Mouse (Mus musculus) right cerebral cortex, postnatal 25 days (tissue): ENCODE measurements around the gene Odr4.

Source experiments
- DNase-seq: peaks from one replicate; pipeline ENCODE4 v3.0.0; 2022

The Odr4 gene

DNA sequence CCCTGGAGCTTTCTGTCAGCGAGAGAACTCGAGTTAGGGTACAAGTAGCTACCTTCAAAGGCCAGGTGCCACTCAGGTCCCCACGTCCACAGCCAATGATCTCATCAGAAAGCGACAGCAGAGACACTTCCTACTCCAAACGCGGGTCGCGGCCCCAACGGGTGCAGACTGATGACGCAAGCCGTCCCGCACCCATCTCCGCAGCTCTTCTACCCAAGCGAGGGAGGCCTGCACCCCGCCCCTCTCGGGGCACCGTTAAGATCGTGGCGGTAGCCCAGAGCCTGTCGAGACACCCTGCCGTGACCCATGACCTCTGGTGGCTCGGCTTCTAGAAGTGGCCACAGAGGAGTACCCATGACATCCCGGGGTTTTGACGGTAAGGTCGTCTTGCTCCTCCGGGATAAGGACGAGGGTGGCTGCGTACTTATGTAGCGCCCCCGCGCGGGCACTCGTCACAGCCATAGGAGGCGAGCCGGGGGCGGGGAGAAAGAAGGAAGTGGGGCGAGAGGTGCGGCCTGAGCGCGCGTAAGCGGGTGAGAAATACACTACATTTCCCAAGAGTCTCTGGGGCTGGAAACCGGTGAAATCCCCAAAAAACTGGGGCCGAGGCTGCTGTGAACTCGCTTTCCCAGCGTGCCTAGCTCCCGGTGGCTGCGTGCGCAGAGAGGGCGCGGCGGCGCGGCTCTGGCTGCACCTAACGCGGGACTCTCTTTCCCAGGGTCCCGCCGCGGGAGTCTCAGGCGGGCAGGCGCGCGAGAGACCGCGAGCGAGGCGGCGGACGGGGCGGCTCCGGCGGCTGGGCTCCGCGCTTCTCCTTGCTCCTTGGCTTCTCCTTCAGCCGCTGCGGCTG is at the start of gene Odr4, which contains the start of gene Tpr:
TSS of gene Odr4 (minus strand) at position 443 of the 850 bp plus-strand sequence.
TSS of gene Tpr (plus strand) at position 201 of the 850 bp plus-strand sequence.
- DNase-seq = peak; percentile 99

DNA sequence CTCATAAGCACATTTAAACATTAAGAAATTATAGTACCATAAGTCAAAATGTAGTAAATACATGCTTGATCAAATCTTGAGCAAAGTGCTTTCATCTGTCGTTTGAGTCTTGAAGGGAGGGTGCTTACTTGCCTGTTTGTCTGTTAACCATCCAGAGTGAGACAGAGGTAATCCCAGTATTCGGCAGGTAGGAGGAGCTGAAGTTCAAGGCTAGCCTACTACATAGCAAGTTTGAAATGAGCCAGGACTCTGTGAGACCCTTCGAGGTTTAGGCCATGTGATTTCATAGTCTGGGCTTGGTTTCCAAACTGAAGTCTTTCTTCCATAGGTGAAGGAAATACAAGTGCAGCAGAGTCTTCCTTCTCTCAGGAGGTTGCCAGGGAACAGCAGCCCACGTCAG is 48.9 kb upstream of the Odr4 start:
- no peak for DNase-seq

DNA sequence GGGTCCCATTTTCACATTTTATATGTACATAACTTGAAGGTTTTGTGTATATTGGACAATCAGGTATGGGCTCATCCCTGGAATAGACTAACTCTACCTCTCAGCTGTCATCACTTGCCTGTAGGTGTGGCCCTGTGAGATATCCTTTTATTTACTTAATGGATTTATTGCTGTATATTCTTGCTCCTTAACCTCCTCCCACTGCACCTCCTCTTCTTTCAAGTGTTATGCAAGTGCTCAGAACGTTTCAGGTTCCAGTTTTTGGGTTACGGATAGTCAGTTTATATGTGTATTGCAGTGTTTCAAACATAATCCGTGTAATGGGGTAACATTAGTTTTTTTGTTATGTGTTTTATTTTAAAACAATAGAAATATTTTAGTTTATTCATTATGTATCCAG is 45.8 kb upstream of the Odr4 start:
- DNase-seq = no peak

DNA sequence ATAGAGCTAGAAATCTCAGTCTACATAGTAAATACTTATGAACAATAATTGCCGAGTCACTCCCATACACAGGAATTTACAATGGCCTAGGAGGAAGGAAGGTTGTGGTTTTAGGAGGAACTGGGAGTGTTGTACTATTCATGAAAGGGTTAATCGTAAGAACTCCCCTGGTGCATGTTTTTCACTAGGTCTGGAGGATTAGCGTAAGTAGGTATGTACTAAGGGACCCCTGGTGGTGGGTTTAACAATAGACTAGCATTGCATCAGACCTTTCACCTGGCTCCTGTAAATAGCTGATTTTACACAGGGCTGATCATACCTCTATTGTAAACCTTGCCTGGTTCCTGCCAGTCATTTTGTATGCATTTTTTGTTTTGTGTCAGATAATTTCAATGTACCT is 33.3 kb upstream of the Odr4 start:
- no peak for DNase-seq

DNA sequence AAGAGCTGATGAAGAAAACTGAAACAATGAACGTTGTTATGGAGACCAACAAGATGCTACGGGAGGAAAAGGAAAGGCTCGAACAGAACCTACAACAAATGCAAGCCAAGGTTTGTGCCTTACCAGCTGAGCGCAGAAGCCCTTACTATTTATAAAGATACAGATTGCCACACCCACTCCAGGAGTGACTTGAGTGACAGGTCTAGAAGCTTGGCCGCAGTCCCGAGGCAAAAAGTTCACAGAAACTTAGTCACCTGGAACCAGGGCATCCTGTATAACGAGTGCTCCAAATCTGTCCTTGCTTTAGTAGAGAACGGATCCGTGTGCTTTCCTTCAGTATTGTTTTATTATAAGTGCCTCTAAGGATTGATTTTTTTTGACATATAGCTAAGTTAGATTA is 32.8 kb upstream of the Odr4 start:
- DNase-seq = no peak

DNA sequence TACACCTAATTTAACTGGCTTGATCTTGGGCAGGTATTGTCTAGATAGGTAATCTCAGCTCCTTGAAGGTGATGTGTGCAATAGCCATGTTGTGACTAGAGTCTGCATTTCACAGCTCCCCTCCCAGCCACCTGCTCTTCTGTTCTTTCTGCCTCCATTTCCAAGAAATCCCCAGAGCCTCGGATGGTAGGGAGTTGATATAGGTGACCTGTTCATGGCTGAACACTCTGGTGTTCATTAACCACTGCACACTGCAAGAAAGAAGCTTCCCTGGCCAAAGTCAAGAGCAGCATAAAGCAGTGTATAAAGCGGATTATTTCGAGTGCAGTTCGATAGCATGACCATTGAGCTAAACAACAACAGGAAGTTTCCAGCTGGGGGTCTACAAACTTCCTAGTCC is 25.5 kb upstream of the Odr4 start:
- no peak for DNase-seq

DNA sequence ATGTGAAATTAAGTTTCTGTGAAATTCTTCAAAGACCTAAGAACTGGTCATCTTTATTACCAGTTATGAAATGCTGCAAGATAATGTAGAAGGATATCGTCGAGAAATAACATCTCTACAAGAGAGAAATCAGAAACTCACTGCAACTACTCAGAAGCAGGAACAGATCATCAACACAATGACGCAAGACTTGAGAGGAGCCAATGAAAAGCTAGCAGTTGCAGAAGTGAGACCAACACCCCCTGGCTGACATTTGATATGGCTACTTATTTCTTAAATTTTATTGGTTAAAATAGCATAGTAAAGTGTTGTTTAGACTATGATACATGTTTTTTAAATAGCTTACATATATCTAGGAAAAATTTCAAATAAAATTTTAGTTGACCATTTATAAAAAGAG is 23.1 kb upstream of the Odr4 start:
- DNase-seq = no peak

DNA sequence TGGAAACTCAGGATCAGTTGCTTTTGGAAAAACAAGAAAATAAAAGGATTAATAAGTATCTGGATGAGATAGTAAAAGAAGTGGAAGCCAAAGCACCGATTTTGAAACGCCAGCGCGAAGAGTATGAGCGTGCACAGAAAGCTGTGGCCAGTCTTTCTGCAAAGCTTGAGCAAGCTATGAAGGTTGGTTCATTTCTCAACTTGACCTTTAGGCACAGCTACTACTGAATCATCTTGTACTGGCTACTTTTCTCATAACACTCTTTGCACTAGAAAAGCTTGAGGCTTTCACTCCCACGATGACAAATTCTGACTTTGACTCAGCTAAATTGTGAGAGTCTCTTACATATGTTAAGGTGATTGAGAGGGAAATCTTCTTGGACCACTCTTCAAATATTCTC is 17.1 kb upstream of the Odr4 start:
- DNase-seq = no peak

DNA sequence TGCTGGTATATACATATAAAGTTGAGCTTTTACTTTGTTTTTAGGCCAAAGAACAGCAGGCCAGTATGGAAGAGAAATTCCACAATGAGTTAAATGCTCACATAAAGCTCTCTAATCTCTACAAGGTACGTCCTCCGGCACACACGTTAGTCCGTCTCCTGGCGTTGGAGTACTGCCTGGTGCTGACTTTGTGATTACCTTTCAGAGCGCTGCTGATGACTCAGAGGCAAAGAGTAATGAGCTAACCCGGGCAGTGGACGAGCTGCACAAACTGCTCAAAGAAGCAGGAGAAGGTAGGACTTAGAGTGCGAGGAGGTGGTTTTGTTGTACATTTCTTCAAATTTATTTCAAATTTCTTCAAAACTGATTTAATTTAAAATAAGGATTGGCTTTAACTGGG is 14.4 kb upstream of the Odr4 start:
- DNase-seq = no peak

DNA sequence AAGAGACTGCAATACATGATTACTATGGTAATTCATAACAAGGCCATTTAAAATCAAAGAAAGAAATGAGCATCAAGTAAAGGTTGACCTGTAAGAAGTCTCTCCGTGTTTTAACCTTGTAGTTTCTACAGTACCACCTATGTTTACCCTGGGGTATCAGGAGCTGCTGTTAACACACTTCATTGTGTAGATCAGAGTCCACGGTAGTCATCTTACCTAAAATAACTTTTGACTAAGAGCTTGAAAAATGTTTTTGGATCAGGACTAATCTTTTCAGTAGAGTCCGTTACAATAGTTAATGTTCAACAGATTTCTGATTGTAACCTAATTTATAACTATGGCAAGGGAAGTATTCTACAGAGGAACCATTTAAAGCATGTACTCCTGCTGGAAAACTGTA is 11.7 kb upstream of the Odr4 start:
- no peak for DNase-seq

DNA sequence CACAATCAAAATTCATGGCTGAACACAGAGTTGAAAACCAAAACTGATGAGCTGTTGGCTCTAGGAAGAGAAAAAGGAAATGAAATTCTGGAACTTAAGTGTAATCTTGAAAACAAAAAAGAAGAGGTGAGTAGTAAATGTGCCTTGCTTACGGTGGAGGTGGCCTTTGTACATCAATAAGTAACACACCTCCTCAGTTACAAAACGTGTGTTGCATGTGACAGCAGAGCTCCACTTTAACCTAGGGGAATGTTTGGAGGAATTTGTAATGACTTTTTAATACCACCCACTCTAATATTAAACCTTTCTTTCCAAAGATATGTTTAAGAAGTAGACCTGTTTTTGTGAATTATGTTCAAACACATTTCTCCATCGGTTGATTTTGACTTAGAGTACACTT is 11.0 kb upstream of the Odr4 start:
- no peak for DNase-seq

DNA sequence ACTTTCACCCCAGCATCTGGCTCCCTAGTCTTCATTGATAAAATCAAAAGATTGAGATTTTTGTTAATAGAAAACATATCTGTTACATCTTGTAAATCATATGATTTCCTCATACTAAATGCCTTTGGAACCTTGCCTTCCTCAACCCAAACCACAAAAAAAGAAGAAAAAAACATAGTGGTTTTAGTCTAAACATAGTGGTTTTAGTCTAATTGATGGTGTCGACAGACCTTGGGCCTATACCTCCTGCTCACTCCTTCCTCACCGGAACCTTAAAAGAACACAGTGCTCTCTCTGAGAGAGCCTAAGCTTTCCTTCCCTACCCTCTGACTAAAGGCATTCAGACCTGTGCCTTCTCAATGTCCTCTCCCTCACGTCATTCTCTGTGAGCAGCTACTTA is 3.1 kb upstream of the Odr4 start:
- no peak for DNase-seq

DNA sequence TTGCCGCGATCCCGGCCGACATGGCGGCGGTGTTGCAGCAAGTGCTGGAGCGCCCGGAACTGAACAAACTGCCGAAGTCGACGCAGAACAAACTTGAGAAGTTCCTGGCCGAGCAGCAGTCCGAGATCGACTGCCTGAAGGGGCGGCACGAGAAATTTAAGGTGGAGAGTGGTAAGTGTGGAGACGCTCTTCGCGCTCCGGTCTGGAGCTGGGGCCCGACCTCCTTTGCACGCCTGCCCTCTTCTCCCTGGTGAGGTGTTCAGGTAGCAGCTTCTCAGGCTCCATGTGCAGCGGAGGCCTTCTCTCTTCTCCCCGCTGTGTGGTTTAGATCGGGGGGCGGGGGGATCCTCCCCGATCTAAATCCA is 590 bp upstream of the Odr4 start:
- DNase-seq = no peak

DNA sequence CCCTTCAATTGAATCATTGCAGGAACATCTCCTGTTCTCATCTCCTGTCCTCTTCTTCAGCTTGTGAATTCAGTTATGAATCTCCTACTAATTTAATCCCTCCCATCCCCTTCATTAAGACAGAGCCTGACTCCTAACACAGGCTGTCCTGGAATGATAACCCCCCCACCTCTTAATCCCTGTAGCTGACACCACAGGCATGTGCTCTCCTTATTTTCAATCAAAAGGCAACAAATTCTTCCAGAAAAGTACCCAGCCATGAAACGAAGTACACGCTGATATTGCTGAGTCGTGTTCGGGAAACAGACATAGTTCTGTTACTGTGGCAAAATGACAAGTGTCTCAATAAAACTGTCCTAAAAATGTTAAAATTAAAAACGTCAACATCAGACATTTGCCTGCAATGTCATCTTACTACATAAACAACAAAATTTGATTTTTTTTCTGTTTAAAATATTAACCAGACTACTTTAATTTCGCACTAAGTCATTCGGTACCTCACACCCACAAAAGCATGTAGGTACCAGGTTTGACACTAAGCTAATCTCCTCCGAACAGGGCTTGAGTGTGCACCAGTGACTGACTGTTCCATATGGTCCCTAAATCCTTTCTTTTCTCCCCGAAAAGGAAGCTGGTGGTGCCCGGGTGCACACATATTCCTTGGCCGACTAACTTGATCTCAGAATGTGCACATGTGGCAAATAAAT is 796 bp downstream of the Odr4 start:
- no peak for DNase-seq

DNA sequence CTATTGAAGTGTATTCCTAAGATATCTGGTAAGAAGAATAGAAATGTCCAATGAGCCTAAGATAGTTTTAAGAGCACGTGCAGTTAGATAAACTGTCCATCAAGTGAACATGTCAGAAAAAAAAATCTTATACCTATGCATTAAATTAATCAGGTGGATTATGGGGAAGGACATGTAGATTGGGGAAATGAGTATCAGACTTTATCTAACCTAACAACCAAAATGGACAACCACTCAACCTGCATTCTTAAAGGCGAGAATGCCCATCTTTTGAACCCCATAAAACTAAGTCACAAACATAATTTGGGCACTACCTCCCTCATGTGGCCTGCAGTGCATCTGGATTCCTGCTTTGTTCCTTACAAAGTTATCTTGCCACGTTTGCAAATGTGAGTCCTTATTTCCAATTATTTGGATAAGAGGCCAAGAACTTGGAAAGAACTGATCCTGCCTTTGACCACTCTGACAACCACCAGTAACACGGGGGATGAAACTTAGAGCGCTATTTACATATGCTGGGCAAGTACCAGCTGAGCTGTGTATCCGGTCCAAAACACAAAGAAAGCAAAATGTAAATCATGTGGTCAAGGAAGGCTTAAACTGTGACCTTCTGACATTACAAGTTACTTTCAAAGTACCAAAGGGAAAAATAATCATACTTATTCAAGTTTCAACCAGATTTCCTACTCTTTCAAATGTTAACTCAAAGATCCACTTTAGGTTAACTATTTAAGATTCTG is 3.3 kb downstream of the Odr4 start:
- no peak for DNase-seq

DNA sequence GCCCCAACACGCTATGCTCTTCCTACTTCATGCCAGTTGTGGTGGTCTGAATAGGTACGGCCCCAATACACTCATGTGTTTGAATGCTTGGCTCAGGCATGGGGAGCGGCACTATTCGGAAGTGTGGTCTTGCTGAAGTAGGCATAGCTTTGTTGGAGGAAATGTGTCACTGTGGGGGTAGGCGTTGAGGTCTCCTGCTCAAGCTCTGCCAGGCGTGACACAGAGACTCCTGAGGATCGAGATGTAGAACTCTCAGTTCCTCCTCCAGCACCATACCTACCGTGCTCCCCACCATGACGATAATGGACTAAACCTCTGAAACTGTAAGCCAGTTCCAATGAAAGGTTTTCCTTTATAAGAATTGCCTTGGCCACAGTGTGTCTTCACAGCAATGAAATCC is 5.3 kb downstream of the Odr4 start:
- no peak for DNase-seq

DNA sequence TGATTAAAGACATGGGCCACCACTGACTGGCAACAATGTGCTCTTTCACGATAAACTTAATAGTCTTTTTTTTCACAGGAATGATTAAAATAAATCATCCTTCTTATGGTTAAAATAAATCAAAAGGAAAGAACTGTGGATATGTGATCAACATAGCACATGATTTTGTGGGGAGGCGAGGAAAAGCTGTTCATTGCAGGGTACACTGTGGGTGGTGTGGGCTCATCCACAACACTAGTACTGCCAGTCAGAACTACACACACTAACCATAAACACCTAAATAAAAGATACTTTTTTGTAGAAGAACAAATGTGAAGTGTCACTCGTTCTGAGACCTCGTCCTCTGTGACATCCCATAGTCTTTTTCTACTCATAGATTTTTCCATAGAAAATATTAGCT is 8.7 kb downstream of the Odr4 start:
- DNase-seq = no peak

DNA sequence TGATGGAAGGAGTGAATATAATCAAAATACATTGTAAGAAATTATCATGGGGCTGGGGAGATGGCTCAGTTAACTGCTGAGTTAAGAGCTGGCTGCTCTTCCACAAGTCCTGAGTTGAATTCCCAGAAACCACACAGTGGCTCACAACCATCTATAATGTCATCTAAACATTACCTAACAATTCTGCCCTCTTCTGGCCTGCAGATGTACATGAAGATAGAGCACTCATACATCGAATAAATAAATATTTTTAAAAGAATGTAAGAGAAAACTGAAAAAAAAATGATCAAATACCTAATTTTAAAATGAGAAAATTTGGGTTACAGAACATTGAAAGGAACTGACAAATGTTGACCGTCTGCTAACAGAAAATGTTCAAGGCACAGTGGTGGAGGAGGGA is 18.6 kb downstream of the Odr4 start:
- no peak for DNase-seq

DNA sequence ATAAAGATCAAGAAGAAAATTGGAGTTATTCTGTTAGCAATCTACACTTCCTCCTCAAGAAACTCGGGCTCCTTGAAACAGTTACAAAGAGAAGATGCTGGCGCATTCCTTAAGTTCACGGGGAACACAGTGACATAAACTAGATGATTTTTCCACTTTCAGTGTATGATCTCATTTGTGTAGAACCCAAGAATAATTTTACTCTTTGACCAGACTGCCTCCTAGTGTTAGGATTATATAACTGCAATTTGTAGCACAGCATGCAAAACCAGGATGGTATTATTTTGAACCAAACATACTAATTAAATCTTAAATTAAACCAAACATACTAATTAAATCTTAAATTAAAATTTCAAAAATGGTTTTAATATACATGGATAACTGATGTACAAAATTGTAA is 20.0 kb downstream of the Odr4 start:
- DNase-seq = no peak

DNA sequence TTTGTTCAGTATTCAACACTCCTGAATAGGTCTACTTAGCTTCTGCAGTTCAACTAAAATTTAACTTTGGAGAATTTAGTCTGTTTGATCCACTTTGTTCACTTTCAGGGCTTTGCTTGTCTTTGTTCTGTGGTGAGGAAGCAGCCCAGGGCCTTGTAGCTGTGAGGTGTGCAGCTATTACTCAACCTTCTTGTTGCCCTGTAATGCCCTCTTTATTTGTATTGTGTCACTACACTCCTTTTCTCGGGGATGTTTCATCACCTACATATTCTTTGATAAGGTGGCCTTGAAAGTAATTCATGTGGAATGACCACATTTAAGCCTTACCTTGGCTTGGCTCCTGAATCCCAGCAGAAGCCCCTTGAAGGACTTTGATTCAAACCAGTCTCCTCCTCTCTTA is 32.0 kb downstream of the Odr4 start:
- DNase-seq = no peak

DNA sequence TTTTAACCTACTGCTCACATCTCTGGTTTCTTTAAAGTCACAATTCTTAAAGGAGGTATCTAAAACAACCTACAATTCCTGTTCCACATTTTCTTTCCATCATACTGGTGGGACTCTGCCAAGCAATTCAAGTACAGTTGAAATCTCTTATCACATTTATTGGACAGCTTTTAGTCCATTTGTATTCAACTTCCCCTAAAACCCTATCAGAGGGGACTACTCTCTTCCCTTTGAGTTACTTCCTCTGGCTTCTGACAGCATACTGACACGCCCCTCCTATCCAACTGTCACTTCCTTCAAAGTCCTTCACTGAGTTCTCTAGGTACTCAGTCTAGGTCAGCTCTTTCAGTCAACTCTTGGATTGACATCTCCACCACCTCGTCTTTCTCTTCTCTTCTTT is 57.8 kb downstream of the Odr4 start:
- no peak for DNase-seq

DNA sequence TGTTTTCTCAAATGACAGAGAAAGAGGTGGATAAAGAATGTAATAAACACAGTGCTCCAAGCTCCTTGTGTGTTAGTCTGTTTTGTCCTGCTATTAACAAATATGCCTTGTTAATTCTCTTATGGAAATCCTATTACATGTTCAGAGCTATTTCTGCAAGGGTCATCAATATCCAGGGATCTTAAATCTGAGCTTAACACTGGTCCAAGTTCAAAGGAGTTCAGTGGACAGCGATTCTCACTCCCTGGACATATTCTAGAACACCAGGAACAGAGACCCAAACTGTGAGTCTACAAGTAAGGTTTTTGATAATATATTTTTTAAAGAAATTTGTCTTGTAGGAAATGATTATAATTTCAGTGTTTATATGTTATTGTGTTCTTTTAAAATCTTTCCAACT is 73.7 kb downstream of the Odr4 start, which contains the start of gene Pdc:
TSS of gene Pdc (plus strand) at position 213 of the 400 bp plus-strand sequence.
- DNase-seq = no peak
